Mouse (Mus musculus) kidney, adult 18-20 months (tissue): Measurements from ENCODE around the gene Pla2g7.
"Not testable (repeated sequence)": the region's sequence is repeated elsewhere in the genome, so short reads cannot be mapped to it uniquely, and the experiment has no call there.

Experiments
- DNase-seq: peaks from one replicate; pipeline ENCODE4 v3.0.0; 2021

The Pla2g7 gene

GRCm38 (mm10) chr17:43567992-43568888 lies at the start of gene Pla2g7:
Gene Pla2g7, plus strand, starts transcription at chr17:43568098.
- DNase-seq = peak; percentile 33

DNA sequence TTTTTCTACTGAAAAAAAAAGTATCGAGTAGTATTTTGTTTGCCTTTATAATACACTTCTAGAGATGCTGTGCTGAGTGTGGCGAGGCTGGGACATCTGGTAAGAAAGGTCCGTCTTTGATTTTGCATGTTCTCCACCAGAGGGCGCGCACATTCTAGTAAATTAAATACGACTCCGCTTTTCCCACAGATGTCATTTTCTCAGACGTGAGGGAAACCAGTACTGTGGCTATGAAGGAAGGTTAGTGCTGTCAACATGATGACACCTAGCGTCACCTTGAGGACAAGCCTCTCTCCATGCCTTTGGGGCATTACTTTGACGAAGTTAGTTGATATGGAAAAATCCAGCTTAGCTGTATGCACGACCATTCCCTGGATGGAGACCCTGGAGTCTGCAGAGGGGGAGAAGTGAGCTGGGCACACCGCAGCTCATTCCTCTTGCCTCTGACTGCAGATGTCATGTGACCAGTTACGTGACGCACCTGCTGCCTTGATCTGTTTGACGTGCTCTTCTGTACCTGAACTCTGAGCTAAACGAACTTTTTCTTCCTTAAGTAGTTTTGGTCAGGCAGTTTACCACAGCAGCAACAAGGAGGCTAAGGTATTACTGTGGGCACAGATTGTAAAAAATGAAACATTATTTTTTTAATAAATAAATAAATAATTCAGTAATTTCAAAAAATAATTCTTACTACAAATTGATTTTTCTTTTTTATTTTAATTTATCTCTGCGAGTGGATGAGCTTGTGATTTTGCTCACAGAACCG lies 49.1 kb upstream of the Pla2g7 start:
- DNase-seq = peak; percentile 62

- no peak for DNase-seq
These were observed 47.7 kb upstream of the Pla2g7 start for GRCm38 (mm10) chr17:43520166-43520565.

DNA sequence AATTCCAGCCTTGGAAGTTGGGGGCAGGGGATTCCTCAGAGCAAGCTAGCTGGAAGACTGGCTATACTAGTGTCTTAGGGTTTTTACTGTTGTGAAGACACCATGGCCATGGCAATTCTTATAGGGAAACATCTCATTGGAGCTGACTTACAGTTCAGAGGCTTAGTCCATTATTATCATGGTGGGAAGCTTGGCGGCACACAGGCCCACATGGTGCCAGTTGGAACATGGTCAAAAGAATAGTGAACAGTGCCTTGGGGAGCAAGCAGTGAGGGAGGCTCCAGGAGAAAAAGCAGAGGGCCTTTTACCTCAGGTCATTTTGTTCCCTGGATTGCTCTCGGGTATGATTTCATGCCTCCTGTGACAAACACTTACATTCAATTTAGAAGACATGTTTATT lies 37.4 kb upstream of the Pla2g7 start:
- DNase-seq = no peak

GRCm38 (mm10) chr17:43531192-43531591 lies 36.7 kb upstream of the Pla2g7 start:
- DNase-seq = no peak

DNA sequence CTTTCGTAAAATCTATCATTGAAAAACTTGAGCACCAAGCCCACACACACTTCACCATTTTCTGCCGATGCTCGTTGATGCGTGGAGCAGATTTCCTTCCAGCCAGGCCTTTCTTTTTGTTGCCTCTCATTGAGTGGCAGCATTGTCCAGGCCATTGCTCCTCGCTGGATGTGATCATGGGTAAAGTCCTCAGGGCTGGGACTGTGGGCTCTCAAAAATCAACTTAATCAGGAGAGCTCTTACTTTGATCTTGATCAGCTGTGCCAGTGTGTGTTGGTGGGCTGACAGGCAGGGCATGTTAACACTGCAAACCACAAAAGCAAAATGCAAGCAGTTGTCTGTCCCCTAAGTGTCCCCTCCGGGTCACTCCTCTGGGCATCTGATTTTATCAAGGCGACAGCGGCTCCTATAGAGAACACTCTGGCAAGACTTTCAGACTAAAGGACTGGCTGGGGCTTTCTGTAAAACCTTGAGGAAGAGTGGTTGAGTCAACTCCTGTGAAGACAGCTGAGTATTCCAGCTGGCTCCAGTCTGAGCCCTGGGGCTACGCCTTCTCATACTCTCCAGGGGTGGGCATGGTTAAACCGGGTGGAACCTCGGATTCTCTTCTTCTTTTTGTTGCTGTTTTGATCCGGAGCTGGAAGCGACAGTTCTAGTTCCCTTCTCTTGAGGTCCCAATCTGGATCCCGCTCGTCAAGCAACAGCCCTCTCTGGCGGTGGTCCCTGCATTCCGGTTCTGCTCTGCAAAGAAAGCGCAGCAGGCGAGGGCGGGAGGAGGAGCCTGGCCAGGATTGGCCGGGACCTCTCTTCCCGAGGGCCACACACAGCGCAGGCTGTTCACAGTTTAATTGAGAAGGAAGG lies 33.3 kb upstream of the Pla2g7 start:
- DNase-seq = peak; percentile 33

DNA sequence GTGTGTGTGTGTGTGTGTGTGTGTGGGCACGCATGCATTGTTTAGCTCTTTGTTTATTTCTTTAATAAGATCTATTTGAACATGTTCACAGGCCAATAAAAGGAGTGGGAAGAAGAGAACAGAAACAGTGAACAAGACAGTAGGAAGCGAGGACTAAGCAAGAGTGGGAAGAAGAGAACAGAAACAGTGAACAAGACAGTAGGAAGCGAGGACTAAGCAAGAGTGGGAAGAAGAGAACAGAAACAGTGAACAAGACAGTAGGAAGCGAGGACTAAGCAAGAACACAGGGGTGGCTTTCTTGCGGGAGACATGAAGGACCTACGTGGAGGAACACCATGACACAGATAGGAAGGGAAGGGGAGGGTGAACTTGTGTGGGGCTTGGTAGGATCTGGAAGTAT lies 31.1 kb upstream of the Pla2g7 start:
- not testable (repeated sequence) for DNase-seq

GRCm38 (mm10) chr17:43538767-43539166 lies 29.1 kb upstream of the Pla2g7 start:
- no peak for DNase-seq

DNA sequence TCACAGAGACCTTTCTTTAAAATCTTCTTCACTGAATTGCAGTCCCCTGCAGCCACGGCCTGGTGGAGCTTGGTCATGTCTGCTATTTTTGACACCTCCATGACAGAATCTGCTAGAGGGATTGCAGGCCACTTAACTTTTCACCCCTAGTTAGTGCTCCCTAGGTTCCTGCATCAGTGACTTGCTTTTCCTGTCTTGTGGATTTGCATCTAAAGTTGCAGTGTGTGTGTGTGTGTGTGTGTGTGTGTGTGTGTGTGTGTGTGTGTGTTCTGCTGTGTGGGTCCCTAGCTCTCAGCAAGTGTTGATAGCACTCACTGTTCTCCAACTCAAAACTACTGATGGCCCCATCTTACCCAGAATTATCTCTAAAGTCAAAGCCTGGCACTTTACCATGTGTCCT lies 24.4 kb upstream of the Pla2g7 start, which contains the start of gene Ankrd66:
Gene Ankrd66 (minus strand): TSS at position 101 of the 400 bp plus-strand sequence.
- no peak for DNase-seq

- no peak for DNase-seq
These were observed 23.9 kb upstream of the Pla2g7 start for GRCm38 (mm10) chr17:43544040-43544439.

DNA sequence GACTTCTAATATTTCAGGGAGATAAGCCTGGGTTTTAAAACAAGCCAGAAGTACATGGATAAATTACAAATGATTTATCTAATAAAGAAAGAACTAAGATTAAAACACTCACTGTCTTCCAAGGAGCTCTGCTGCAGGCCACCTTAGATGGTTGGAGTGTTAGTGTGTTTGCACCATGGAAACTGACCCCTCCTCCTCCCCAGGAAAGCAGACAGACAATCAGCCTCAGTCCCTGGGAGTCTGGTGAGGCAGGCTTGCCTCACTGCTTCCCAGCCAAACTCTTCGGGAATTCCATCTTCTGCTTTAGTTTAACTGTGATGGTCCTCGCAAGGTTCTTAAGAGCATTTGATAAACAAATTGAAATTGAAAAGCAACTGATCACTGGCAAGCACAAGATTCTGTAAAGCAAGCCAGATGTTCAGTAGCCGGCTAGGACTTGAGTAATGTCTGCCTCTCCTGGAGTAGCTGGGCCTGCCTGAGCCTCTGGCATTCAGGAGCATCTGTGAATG lies 16.7 kb upstream of the Pla2g7 start:
- DNase-seq = no peak

- DNase-seq = no peak
These were observed 13.1 kb upstream of the Pla2g7 start for GRCm38 (mm10) chr17:43554516-43555403.

GRCm38 (mm10) chr17:43557104-43557503 lies 10.8 kb upstream of the Pla2g7 start:
- DNase-seq = no peak

DNA sequence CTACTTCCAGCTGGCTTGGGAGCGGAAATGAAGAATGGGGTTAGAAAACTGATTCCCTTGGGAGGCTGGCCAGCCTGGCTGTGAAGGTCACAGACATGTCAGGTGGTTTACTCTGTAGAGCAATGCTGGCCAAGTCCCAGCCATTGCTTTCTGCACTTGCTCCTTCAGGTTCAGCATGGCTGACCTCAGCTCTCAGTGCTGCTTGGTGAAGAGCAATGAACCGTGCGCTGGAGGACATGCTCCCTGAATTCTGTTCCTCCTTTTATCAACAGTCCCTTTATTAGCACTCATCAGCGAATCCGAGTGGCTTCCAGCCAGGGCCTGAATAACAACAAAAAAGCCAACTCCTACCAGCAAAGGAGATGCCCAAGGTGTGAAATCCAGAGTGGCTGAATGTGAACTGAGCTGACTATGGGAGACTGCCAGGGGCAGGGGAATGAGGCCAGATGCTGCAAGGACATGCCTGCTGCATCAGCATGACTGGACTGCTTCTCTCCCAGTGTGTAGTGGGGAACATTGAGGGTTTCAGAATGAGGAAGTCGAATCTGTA lies 10.3 kb upstream of the Pla2g7 start:
- DNase-seq = peak; percentile 79

DNA sequence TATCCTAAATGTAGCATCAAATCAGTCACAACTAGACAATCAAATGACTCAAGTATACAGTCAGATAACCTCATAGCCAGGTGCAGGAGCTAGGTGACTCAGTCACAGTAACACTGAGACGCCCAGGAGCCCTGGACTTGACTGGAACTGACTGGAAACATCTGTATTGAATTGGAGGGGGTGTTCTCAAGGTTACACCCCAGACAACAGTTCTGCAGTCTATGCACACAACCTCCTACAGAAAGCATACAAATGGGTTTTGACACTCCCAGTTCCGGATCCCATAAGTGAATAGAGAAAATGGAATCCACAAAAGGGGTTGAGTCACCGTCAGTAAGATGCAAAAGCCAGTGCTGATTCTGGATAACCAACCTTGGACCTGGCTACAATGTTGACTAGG lies 9.2 kb upstream of the Pla2g7 start:
- no peak for DNase-seq

DNA sequence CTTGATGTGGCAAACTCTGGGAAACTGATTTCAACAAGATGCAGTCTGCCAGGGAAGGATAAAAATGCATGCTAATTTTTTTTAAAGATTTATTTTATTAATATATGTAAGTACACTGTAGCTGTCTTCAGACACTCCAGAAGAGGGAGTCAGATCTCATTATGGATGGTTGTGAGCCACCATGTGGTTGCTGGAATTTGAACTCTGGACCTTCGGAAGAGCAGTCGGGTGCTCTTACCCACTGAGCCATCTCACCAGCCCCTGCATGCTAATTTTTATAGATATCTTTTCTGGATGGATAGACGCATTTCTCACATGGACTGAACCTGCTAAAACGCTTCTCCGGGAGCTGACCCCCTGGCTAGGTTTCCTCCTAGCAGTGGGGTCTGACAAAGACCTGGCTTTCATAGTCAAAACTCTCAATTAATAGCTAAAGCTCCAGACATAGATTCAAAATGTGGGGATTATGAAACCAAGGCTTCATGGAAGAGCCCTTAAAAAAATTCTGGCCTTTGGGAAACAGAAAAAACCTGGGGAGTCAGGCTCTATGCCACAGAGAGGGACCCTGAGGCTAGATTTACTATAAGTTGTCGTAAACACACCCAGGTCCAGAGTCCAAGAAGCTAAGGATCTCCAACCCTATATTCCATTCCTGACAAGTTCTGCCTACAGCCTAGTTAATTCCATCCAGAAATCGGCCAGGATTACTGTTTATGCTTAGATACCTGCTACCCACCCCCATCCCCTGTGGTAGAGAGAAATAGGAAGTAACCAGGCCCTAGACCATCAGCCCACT lies 4.5 kb upstream of the Pla2g7 start:
- no peak for DNase-seq

GRCm38 (mm10) chr17:43567593-43567991 lies 306 bp upstream of the Pla2g7 start:
- DNase-seq = no peak

DNA sequence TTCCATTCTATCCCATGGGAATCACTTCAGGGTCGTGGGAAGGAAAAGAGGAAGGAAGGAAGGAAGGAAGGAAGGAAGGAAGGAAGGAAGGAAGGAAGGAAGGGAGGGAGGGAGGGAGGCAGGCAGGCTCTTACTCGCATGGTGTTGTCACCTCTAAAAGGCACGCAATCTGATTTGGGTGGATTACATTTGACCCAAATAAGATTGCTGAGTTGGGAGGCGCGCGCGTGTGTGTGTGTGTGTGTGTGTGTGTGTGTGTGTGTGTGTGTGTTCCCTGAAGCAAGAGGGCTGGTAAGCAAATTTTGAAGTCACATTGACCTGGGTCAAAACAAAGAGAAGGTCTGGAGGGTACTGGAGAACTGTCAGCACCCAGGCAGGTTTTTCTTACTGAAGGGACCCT lies 1.4 kb downstream of the Pla2g7 start:
- DNase-seq = no peak

DNA sequence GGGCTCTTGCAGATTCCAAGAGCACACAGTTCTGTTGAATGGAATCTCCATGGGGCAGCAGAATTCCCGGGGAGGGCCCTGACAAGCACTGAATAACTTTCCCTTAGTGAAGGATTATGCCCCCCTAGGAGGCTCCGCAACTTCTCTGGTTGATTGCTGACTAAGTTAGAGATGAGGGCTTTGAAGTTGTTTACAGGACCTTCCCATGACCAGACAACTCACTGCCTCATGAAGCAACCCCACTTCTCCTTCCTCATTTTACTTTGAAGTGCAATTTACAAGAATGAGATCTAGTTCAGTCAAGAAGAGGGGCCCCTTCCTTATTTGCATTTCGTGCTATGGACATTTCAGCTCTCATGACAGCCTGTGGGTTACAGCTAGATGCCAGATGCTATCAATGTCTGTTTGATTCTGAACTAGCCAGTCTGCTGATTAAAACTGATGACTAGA lies 5.8 kb downstream of the Pla2g7 start:
- DNase-seq = no peak

DNA sequence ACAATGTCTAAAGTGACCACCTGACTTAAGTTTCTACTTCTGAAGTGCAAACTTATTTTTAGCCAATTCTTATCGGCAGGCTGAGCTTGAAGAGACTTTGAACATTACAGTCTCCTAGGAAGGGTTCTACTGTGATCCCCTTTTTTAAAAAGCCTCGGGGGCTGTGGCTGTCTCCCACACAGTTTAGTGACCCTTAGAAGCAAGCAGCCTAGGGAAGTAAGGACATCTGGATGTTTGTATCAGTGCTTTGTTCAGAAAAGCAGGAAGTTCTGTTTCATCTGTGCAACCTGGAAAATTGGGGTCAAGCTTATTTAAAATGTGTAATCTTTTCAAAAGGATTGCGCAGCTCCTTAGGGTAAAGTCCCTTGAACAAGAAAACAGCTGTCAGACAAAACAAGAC lies 12.6 kb downstream of the Pla2g7 start:
- no peak for DNase-seq
